Mouse (Mus musculus) forebrain, embryonic 10.5 days (tissue): ENCODE measurements around the gene Rab3c. TPM values are rescaled to one million over a fixed set of nuclear protein-coding genes. Genes with fewer than 3 reads are reported as not detected.

Experiments
- DNase-seq: peaks from one replicate; pipeline ENCODE4 v3.0.0-alpha.2; 2017; ENCODE audit warnings: low spot score; ENCODE audit errors: extremely low spot score
- H3K27ac ChIP-seq: fragments of 300-500 bp; sonication (generic); 2 replicates; pipeline ENCODE4 v1.5.1; 2016; ENCODE audit warnings: mild to moderate bottlenecking
- H3K27me3 ChIP-seq: fragments of 300-500 bp; sonication (generic); 2 replicates; pipeline ENCODE4 v1.6.1; 2016; ENCODE audit warnings: mild to moderate bottlenecking; ENCODE audit not compliant: poor library complexity, severe bottlenecking
- H3K36me3 ChIP-seq: fragments of 300-500 bp; sonication (generic); replicated peaks from 2 replicates; pipeline ENCODE4 v1.6.1; 2016; ENCODE audit warnings: mild to moderate bottlenecking, moderate library complexity
- H3K4me1 ChIP-seq: fragments of 300-500 bp; sonication (generic); 2 replicates; pipeline ENCODE4 v1.6.1; 2016
- H3K4me3 ChIP-seq: fragments of 300-500 bp; sonication (generic); 2 replicates; pipeline ENCODE4 v1.5.1; 2016; ENCODE audit warnings: mild to moderate bottlenecking, moderate library complexity
- H3K9me3 ChIP-seq: fragments of 300-500 bp; sonication (generic); 2 replicates; pipeline ENCODE4 v1.6.1; 2016; ENCODE audit warnings: mild to moderate bottlenecking, moderate library complexity
- WGBS: fragments of 180-500 bp; shearing (Covaris S2); methylation state at CpG from one replicate; pipeline ENCODE4 v1.1.7; 2016; 5-methylcytosine and 5-hydroxymethylcytosine counted together
- polyA plus RNA-seq: library from polyadenylated mRNA; unstranded; fragments of >200 nt; fragmentation: Nextera tagmentation; extraction: Ambion mirVana; gene quantifications from 2 replicates; pipeline ENCODE4 v1.2.1, GENCODE M21; 2016

Rab3c gene
- polyA plus RNA-seq: 2.8 and 3.9 TPM in 2 replicates

DNA sequence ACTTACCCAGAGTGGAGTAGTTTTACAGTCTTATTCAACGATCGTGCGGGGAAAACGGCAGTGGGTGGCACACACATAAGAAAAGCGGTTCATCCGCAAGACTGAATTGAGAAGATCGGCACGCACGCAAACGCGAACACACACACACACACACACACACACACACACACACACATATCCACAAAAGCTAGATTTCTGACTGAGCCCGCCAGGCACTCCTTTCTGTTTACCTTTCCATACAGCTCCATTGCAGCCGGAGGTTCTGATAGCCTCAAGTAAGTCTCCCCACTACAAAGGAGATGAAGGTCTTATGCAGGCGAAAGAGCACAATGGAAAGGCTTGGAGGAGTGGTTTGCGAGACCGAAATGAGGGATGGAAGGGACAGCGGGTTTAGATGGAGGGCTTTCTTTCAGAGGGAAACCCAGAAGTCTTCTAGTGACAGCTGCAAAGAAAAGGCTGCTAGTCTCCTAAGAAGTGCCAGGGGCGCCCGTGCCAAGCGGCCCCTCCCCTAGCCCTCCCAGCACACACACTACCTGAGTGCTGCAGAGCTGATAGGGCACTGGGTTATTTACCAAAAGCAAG lies at the start of gene Rab3c:
Rab3c (minus strand) TSS at position 434 of the 582 bp plus-strand sequence.
- H3K9me3 ChIP-seq: no peaks in the 10 kb centered on the region
- peaks cover 23% of the 10 kb centered on the region for H3K27me3 ChIP-seq
- H3K27ac ChIP-seq: peak within 1 kb of the TSS; percentile 63
- WGBS: under 1% methylated on average over 20 of the region's 20 CpGs
- peak within 1 kb of the TSS; percentile 61 for H3K4me3 ChIP-seq
- H3K36me3 ChIP-seq: no peaks in the 10 kb centered on the region
- peaks cover 22% of the 10 kb centered on the region for H3K4me1 ChIP-seq
- peak; percentile 34 for DNase-seq

DNA sequence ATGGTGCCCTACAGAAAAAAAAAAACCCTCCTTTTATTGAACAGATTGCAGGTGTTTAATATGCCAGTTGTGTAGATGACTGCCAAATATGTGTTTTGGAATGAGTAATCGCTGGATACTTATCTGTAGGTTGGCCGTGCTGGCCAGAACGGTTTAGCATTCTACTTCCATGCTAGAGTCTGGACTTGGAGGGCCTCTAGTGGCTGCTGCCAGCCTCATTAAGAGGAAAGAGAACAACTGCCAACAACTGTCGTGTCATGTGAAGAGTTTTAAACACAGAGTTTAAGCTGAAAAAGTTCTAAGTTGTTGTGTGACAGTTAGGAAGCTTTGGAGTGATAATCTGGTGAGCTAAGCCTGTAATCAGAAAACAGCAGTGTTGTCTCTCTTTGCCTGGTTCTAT lies 38.0 kb upstream of the Rab3c start:
- no peak overlapping the region for H3K4me3 ChIP-seq
- no peaks in the 10 kb centered on the region for H3K36me3 ChIP-seq
- H3K9me3 ChIP-seq: no peaks in the 10 kb centered on the region
- no peaks in the 10 kb centered on the region for H3K27me3 ChIP-seq
- WGBS: 83% methylated on average over 4 of the region's 4 CpGs
- no peak overlapping the region for H3K27ac ChIP-seq
- H3K4me1 ChIP-seq: no peaks in the 10 kb centered on the region
- no peak for DNase-seq

- Histone ChIP-seq H3K4me1 (no peaks in the 10 kb centered on the region), H3K36me3 (no peaks in the 10 kb centered on the region), H3K4me3 (no peak overlapping the region), H3K27ac (no peak overlapping the region), H3K9me3 (no peaks in the 10 kb centered on the region), H3K27me3 (no peaks in the 10 kb centered on the region)
- 89% methylated on average over 5 of the region's 5 CpGs for WGBS
- no peak for DNase-seq
Observed at GRCm38 (mm10) chr13:110307188-110307587, 26.4 kb upstream of the Rab3c start.

DNA sequence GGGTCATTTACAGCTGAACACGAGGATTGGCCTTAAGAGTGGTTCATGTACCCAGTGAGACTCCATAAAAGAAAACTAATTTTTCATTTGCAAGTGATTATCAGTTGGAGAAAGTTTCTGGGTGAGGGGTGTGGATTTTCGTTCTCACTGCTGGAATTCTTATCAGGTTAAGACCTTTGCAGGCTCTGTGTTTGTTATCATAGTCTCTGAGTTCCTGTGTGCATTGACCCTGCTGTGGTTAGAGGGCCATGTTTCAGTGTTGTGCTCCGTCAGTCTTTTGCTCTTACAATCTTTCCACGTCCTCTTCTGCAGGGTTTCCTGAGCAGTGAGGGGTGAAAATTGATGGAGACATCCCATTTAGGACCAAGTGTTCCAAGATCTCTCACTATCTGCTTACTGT lies 16.3 kb upstream of the Rab3c start:
- no peak overlapping the region for H3K4me3 ChIP-seq
- no peak overlapping the region for H3K27ac ChIP-seq
- H3K27me3 ChIP-seq: no peaks in the 10 kb centered on the region
- no peak for DNase-seq
- 80% methylated on average over 4 of the region's 4 CpGs for WGBS
- H3K4me1 ChIP-seq: no peaks in the 10 kb centered on the region
- H3K9me3 ChIP-seq: no peaks in the 10 kb centered on the region
- H3K36me3 ChIP-seq: no peaks in the 10 kb centered on the region

DNA sequence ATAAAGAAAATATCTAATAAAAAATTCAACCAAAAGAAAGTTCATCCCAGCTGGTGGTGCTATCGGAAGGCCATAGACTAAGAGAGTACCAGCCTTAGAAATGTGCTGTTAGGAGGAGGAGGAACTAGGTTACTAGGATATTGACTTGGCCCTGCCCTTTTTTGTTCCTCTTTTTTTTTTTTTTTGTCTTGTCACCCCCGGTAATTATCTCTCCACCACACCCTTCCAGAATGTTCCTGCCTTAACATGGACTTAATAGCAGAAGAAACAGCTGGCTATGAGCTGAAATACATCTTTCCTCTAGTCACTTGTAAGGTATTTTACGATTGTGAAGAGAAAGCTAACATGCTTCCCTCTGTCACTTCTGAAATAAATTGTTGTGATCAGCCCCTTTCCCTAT lies 7.7 kb upstream of the Rab3c start:
- no peaks in the 10 kb centered on the region for H3K27me3 ChIP-seq
- DNase-seq: no peak
- no peak overlapping the region for H3K27ac ChIP-seq
- WGBS: 85% methylated on average over 3 of the region's 3 CpGs
- no peak overlapping the region for H3K4me3 ChIP-seq
- H3K9me3 ChIP-seq: no peaks in the 10 kb centered on the region
- no peaks in the 10 kb centered on the region for H3K36me3 ChIP-seq
- H3K4me1 ChIP-seq: peaks cover 7% of the 10 kb centered on the region; the same call in 1 of the 2 replicates

GRCm38 (mm10) chr13:110283781-110284180 lies 3.0 kb upstream of the Rab3c start:
- H3K27ac ChIP-seq: no peak overlapping the region
- WGBS: 81% methylated on average over 4 of the region's 4 CpGs

GRCm38 (mm10) chr13:110280028-110280562 lies 701 bp downstream of the Rab3c start:
- Histone ChIP-seq H3K27me3 (peaks cover 23% of the 10 kb centered on the region), H3K36me3 (no peaks in the 10 kb centered on the region), H3K4me3 (peak overlapping the region; percentile 61), H3K9me3 (no peaks in the 10 kb centered on the region), H3K27ac (peak overlapping the region; percentile 63), H3K4me1 (peaks cover 22% of the 10 kb centered on the region)
- WGBS: under 1% methylated on average over 24 of the region's 24 CpGs
- DNase-seq: peak; percentile 75

More at GRCm38 (mm10) chr13:110283781-110284180, 3.0 kb upstream of the Rab3c start:
- H3K27me3 ChIP-seq: peaks cover 21% of the 10 kb centered on the region
- H3K36me3 ChIP-seq: no peaks in the 10 kb centered on the region
- no peak overlapping the region for H3K4me3 ChIP-seq
- DNase-seq: no peak
- H3K4me1 ChIP-seq: peaks cover 22% of the 10 kb centered on the region
- no peaks in the 10 kb centered on the region for H3K9me3 ChIP-seq

GRCm38 (mm10) chr13:110278976-110279736 lies 1.6 kb downstream of the Rab3c start:
- Histone ChIP-seq H3K27ac (no peak overlapping the region), H3K36me3 (no peaks in the 10 kb centered on the region), H3K4me1 (peaks cover 15% of the 10 kb centered on the region), H3K27me3 (peaks cover 23% of the 10 kb centered on the region), H3K9me3 (no peaks in the 10 kb centered on the region), H3K4me3 (peak overlapping the region; percentile 61)
- DNase-seq: no peak
- WGBS: 65% methylated on average over 9 of the region's 9 CpGs

DNA sequence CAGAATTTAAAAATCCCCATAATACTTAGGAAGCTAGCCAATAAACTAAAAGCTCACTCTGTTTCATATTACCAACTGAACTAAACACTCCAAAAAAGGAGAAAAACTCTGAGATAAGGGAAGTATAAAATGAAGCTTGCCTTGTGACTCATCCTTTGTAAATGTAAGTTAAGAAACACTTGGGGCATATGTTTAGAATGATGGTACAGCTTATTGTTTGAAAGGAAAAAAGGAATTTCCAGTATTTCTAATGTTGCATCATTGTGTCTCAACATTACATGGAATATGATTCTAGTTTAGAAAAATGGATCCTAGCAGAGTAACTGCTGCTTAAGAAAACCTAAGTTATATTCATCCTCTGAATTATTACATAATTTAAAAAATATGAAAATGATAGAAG lies 3.1 kb downstream of the Rab3c start:
- Histone ChIP-seq H3K4me1 (peaks cover 15% of the 10 kb centered on the region), H3K27ac (no peak overlapping the region), H3K4me3 (no peak overlapping the region), H3K36me3 (no peaks in the 10 kb centered on the region), H3K9me3 (no peaks in the 10 kb centered on the region), H3K27me3 (peaks cover 23% of the 10 kb centered on the region)
- DNase-seq: no peak

DNA sequence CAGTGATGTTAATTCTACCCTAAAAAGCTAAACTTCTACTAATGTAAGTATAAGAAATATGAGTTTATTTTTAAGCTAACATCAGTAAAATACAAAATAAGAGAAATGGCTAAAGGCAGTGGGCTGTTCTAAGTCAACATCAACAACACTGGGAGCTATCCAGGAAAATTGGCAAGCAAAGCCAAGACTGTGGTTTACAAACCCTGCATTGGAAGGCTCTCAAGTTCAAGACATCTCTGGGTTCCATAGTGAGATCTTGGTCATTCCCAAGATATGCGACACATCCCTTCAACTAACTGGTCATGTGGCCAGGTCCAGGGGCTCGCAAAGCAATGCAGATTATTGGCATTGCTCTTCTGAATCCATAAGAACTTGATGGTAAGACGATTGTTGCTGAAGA lies 5.3 kb downstream of the Rab3c start:
- H3K36me3 ChIP-seq: no peaks in the 10 kb centered on the region
- no peak for DNase-seq
- no peak overlapping the region for H3K27ac ChIP-seq
- no peak overlapping the region for H3K4me3 ChIP-seq
- WGBS: 84% methylated on average over 3 of the region's 3 CpGs
- H3K27me3 ChIP-seq: peaks cover 14% of the 10 kb centered on the region
- peaks cover 7% of the 10 kb centered on the region for H3K4me1 ChIP-seq
- H3K9me3 ChIP-seq: no peaks in the 10 kb centered on the region

GRCm38 (mm10) chr13:110260649-110261048 lies 20.1 kb downstream of the Rab3c start:
- 83% methylated on average over 1 of the region's 1 CpGs for WGBS
- Histone ChIP-seq H3K4me1 (peaks cover 4% of the 10 kb centered on the region), H3K27me3 (no peaks in the 10 kb centered on the region), H3K27ac (no peak overlapping the region), H3K9me3 (no peaks in the 10 kb centered on the region), H3K4me3 (no peak overlapping the region), H3K36me3 (no peaks in the 10 kb centered on the region)
- no peak for DNase-seq

DNA sequence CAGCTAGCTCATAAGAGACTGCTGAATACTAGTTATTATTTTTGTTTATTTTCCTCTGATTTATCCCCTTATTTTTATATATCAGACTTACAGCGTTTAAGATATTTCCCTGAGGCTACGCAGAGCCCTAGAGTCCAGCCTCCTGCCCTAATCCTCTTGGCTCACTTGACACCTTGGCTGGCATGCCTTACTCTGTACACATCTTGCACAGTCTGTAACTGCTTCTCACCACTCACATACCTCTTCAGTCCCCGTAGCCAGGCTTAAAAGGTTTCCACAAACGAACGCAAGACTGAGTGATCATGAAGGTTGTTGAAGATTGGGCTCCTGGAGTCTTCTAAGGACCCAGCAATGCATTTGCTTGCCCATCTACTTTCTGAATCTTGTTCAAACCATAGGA lies 29.3 kb downstream of the Rab3c start:
- DNase-seq: no peak
- WGBS: 92% methylated on average over 5 of the region's 5 CpGs
- no peaks in the 10 kb centered on the region for H3K27me3 ChIP-seq

GRCm38 (mm10) chr13:110248481-110248880 lies 32.3 kb downstream of the Rab3c start:
- 85% methylated on average over 2 of the region's 2 CpGs for WGBS
- Histone ChIP-seq H3K36me3 (no peaks in the 10 kb centered on the region), H3K9me3 (no peaks in the 10 kb centered on the region), H3K4me3 (no peak overlapping the region), H3K27me3 (no peaks in the 10 kb centered on the region), H3K27ac (no peak overlapping the region), H3K4me1 (no peaks in the 10 kb centered on the region)
- no peak for DNase-seq

More for the DNA sequence above, 29.3 kb downstream of the Rab3c start:
- no peak overlapping the region for H3K4me3 ChIP-seq
- no peak overlapping the region for H3K27ac ChIP-seq
- no peaks in the 10 kb centered on the region for H3K9me3 ChIP-seq
- H3K4me1 ChIP-seq: no peaks in the 10 kb centered on the region
- no peaks in the 10 kb centered on the region for H3K36me3 ChIP-seq
